Mouse (Mus musculus) adrenal gland (tissue): Measurements from ENCODE around the gene Cux2.

ENCODE experiments used
- intact Hi-C: fragments of 180-260 bp; cut with DNase I; formaldehyde crosslinking; loops from one replicate; pipeline ENCODE4 v1.15.1; 2025

Gene Cux2

DNA sequence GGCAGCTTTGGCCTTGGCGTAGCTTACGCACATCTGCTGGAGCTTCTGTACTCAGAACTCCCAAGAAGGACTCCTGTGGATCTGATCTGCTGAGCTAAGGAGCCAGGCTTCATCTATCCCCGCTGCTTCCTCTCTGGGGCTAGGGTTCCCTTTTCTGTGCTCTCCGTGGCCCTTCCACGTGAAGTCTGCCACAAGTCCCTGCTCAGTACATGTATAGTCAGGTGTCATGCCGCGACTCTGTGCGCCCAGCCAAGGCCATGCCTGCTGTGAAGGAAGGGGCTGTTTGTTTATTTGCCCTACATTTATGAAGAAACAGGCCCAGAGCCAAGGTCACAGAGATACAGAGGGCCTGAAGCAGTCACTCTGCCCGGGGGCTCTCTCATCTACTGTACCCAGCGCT lies 207.9 kb downstream of the Cux2 start:
- intact Hi-C loops: loop anchor here (2.0 to 10.0 kb wide), 2 partner anchors 27 to 47 kb away; no protein-coding TSS in a partner anchor

DNA sequence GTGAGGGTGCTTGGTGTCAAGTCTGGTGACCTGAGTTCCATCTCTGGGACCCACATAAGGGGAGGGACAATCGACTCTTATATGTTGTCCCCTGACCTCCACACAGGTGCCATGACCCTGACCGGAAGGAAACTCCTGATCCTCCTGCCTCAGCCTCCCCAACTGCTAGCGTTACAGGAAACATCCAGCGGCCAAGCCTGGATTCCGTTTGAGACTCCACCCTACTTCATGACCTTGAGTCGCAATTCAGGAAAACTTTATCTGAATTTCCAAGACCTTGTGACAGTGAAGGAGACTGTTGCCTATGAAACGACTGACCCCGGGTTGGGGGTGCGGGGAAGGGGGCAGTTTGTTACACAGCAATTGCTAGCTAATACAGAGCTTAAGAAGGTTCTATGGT lies 208.4 kb downstream of the Cux2 start:
- intact Hi-C loops: loop anchor here (10.0 kb wide), 1 partner anchor 47 kb away; no protein-coding TSS in a partner anchor

DNA sequence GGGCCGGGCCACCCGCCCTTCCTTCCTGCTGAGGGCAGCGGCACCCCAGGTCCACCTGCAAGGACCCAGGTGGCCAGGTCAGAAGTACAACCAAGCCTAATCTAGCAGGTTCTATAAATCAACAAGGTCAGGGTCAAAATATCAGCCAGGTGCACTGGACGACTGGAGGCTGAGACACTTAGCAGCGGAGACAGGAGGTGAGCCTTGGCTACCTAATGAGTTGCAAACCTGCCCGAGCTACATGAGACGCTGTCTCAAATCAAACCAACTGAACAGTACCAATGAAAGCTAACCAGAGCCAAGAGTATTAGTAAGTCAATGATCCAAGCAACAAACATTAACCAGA lies 210.8 kb downstream of the Cux2 start:
- intact Hi-C loops: no loop called here

- intact Hi-C loops: no loop called here
Measured at GRCm38 (mm10) chr5:121838341-121839127, 211.4 kb downstream of the Cux2 start.

DNA sequence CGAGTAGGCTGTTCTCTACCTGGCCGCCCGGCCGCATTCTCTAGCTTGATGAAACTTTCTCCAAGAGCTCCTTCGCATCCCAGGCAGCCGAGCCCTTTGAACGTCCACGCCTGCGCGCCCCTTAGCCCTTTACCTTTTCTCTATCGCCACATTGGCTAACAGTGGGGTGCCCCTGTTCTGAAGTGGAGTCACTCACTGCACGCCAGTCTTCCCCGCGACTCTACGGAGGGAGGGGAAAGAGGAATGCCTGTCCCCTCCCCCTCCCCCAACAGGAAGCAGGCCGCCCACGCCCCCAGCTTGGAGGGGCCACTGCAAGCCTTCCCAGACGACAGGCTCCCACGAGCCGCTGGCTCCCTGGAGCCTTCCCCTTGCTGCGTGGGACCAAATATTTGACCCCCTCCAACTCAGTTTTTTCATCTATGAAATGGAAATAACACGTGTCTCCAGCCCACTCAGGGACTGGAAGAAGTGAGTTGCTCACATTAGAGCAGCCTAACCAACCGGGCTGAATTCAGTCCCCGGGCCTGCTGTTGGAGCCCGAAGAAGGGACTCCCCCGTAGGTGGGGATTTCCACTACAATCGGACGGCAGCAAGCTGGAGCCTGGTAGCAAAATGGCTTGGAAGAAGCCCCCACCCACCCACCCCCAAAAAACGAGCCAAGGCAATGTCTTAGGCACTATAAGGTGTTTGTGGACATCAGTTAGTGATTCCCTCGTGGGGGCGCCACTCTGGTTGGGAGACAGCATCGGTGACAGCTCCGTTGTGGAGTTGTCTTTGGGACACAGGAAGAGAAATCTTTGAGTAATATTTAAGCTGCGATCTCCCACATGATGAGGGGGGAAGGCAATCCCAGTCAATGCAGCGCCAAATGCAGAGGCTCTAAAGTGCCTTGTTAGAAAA lies 212.2 kb downstream of the Cux2 start, which contains the start of gene Sh2b3:
TSS of gene Sh2b3 (minus strand) at position 206 of the 900 bp plus-strand sequence.
- intact Hi-C loops: no loop called here

DNA sequence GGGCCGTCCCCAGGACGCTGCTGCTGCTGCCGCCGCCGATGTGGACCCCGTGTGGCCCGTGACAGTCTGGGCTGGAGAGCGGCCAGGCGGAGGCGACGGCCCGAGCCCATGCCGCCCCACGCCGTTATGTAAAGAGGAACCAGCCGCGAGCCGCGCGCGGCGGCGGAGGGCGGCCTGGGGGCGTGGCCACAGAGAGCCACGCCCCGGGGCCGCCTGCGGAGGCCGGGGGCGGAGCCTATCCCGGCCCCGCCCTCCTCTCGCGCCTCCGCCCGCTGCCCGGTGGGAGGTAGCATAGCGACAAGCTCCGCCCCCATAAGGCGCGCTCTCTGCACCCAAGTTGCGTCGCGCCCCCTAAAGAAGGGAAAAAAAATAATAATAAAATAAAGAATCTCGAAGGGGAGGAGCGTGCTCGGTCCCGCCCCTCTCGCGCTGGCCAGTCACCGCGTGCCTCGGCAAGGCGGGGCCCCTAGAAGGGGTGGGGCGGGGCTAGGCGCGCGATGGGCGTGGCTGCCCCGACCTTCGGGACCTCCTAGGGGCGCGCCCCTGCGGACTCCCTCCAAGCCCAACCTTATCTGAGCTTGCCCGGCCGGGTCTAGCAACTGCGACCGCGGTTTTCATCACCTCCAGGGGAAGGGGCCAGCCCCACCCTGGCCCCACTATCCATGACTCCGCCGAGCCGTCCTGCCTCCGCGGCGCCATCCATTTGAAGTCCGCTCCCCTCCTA lies 213.0 kb downstream of the Cux2 start:
- intact Hi-C loops: no loop called here

DNA sequence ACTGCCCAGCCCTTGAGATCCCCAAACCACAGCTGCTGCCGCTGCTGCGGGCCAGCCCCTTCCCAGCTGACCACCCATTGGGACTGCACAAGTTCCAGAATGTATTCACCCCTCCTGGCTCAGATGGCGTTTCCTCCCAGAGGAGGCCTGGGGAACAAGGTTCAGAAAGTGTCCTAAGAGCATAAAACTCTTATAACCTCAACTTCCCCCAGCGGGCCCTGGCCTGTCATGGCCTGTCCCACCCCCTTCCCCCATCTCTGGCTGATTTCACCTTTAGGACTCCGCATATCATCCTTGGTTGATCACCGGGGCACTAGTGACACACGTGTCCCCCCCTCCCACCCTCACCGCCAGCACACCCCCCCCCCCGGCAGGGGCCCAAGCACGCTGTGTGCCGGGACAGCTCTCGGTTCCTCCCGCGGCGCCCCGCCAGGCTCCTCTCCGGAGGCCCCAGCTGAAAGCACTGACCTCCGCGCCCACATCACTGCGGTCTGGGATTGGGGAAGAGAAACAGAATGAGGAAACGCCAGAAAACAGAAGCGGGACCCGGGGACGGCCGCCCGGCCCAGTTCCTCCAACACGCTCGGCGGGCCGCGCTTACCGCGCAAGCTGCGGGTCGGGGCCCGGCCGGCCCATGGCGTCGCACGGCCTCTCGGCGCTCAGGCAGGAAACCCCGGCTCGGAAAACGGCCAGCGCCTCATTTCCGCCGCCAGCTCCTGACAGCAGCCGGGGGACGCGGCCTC lies 213.8 kb downstream of the Cux2 start:
- intact Hi-C loops: no loop called here

DNA sequence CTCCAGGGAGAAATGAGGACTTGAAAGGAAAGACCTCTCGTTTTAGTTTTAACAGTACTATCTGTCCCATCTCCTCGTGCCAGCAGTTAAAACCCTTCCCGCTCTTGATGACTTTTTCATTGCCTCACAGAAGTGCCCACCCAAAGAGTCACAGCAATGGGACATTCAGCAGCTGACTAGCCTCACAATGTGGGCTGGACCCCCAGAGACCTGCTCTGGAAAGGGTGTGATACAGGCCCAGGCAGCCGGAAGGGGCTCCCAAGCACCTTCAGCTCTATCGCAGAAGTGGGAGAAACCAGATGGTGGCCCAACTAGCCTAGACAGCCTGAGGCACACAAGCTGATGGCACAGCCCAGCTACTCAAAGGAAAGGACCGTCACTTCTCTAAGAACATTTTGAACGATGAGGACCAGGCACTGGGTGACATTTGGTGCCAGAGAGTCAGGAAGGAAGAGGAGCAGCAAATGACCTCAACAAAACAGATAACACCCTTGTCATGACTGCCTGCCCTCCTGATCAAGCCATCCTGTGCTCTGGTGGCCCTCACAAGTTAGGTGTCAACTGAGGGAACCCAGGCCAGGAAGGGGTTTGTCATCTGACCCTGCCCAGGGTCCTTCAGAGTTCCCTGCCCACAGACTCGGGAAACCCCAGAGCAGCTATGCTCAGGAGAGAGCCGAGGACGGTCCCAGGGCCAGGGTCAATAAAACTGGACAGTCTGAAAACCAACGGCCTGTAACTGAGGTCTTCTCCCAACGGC lies 214.7 kb downstream of the Cux2 start:
- intact Hi-C loops: no loop called here

- intact Hi-C loops: no loop called here
Measured at GRCm38 (mm10) chr5:121834241-121834606, 215.7 kb downstream of the Cux2 start.

DNA sequence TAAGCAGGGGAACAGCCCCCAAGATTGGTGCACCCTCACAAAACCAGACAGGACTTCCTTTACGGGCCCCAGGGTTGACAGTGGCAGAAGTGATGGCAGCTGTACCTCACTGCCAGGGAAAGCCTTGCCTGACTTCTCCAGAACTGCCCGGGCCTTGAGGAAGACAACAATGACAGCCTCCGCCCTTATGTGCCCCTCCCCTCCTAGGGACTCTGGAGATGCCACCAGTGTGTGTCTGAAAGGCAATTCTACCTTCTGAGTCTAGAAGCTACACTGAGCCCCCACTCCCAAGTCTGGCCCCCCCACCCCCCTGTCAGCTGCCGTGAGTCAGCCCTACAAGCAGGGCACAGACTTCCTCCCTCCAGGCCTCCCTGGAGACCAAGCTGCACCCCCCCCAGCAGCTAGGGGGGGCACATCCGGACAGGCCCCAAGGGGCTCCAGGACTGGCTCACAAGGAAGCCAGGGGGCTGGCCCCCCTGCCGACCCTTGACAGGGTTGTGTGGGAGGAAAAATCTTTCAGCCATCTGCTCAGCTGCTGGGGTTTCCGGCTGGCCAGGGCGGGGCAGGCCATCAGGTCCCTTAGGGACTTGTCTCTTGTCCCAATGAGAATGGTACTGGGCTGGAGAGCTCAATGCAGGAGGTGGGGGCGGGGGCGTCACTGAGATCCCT lies 216.2 kb downstream of the Cux2 start:
- intact Hi-C loops: no loop called here

- intact Hi-C loops: no loop called here
Measured at GRCm38 (mm10) chr5:121833159-121833558, 216.7 kb downstream of the Cux2 start.

GRCm38 (mm10) chr5:121832376-121833155 lies 217.3 kb downstream of the Cux2 start:
- intact Hi-C loops: no loop called here

GRCm38 (mm10) chr5:121831002-121831601 lies 218.8 kb downstream of the Cux2 start:
- intact Hi-C loops: no loop called here

DNA sequence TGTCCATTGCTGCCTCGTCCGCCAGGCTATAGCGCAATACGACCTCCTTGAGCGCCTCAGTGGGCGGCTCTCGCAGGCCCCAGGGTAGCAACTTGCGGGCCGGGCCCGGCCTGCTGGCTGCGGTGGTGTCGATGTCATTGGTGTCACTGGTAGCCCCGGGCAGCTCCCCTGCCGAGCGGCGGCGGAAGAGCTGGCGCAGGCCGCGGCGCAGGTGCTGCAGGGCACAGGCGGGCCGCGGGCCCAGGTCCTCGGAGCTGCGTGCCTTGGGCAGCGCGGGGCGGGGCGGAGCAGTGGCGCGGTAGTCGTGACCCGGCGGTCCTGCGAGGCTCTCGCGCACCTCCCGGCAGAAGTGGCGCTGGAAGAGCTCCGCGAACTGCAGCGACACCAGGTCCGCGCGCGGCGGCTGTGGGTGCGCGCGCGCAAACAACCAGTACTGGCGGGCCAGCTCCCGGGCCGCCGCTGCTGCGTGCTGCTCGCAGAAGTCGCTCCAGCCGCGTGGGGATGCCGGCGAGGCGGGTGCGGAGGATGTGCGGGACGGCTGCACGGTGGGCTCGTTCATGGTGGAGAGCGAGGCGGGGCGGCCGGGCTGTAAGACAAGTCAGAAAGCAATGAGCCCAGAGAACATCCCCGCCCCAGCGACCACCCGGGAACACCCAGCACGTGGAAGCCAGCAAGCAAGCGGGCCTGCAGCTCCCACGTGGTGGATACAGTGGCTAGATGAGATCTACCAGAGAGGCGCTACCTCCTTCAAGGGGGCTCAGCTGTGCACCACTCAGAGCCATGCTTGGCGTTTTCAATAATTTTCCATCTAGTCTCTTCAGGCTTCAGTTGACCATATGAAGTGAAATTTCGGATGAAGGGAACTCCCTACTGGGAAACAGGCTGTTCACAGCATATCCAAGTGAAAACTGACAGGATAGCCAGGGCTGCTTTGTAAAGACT lies 221.1 kb downstream of the Cux2 start:
- intact Hi-C loops: no loop called here

GRCm38 (mm10) chr5:121827876-121828275 lies 222.0 kb downstream of the Cux2 start:
- intact Hi-C loops: no loop called here

DNA sequence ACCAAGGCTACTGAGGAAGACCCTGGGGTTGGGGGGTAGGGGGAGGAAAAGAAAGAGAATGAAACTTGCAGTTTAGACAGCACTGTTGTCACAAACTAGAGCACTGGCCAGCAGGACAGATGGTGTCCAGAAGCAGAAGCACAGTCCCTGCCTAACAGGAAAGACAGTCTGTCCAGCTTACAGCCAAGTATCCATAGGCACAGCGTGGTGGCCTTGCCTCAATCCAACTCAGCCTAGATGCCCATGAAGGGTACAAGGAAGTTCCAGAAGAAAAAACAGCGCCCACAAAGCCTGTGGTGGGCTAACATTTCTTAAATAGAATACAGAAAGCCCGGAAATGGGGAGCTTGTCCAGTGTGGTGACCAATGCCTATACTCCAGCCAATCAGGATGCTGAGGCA lies 224.3 kb downstream of the Cux2 start:
- intact Hi-C loops: no loop called here

DNA sequence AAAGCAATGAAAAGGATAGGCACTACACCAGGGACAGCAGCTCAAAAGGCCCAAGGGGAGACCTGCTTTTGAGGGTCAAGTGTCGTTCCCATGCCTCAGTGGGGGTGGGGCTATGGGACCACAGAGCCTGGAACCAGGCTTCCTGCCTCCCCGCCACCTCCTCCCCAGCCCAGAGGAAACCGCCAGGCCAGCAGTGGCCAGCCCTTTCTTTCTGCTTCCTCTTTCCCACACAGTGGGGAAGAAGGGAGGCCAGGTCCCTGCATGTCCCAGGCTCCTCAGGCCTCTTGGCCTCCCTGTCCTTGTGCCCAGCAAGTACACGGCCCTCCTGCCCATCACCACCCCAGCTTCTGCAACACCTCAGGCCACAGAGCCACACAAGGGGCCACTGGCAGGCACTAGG lies 225.8 kb downstream of the Cux2 start:
- intact Hi-C loops: no loop called here
